Mouse (Mus musculus): ENCODE measurements around the gene 4933406M09Rik. TPM values are rescaled to one million over a fixed set of nuclear protein-coding genes. Genes with fewer than 3 reads are reported as not detected.
A peak's percentile ranks its signal among the peaks of the same experiment; 100 is the strongest.

4933406M09Rik gene
- polyA plus RNA-seq, 1 experiment from 2014 or later, result not detected

GRCm38 (mm10) chr1:134414501-134415167 lies 28.9 kb downstream of the 4933406M09Rik start:
- 15% methylated on average over 11 of the region's 11 CpGs for WGBS
- H3K9me3 ChIP-seq (replicated peaks), result no peaks in the 10 kb centered on the region
- peaks cover under 1% of the 10 kb centered on the region; the same call in 1 of the 2 replicates for H3K36me3 ChIP-seq
- H3K9ac ChIP-seq (replicated peaks), result peak overlapping the region; percentile 43
- ATAC-seq (ENCODE audit: low FRiP score), result peak; percentile 13; the same call in 1 of the 2 replicates
- peak overlapping the region; percentile 75 for H3K4me2 ChIP-seq
- H3K4me1 ChIP-seq, result peaks cover 44% of the 10 kb centered on the region
- no peaks in the 10 kb centered on the region for H3K27me3 ChIP-seq (replicated peaks)
- peak overlapping the region; percentile 74 for H3K4me3 ChIP-seq (replicated peaks)
- peak overlapping the region; percentile 96 for H3K27ac ChIP-seq (replicated peaks)

- H3K9ac ChIP-seq (replicated peaks), result peak within 1 kb of the TSS; percentile 85
- peak within 1 kb of the TSS; percentile 96 for H3K27ac ChIP-seq (replicated peaks)
- H3K9me3 ChIP-seq (replicated peaks), result no peaks in the 10 kb centered on the region
- H3K4me1 ChIP-seq, result peaks cover 50% of the 10 kb centered on the region
- peak within 1 kb of the TSS; percentile 75 for H3K4me2 ChIP-seq
- H3K36me3 ChIP-seq, result no peaks in the 10 kb centered on the region
- no peaks in the 10 kb centered on the region for H3K27me3 ChIP-seq (replicated peaks)
- H3K4me3 ChIP-seq (replicated peaks), result peak within 1 kb of the TSS; percentile 74
- WGBS, result 0% methylated on average over 63 of the region's 77 CpGs
- peak; percentile 100 for ATAC-seq (ENCODE audit: low FRiP score)
Measured at GRCm38 (mm10) chr1:134415168-134415831, 29.6 kb downstream of the 4933406M09Rik start, which contains the start of gene Adipor1. Adipor1 (plus strand) TSS chr1:134415378.

- H3K27me3 ChIP-seq (replicated peaks), result no peaks in the 10 kb centered on the region
- H3K4me3 ChIP-seq (replicated peaks), result no peak overlapping the region
- H3K4me2 ChIP-seq, result no peak overlapping the region
- no peaks in the 10 kb centered on the region for H3K9me3 ChIP-seq (replicated peaks)
- 81% methylated on average over 2 of the region's 2 CpGs for WGBS
- H3K4me1 ChIP-seq, result peaks cover 63% of the 10 kb centered on the region
- H3K27ac ChIP-seq (replicated peaks), result peak overlapping the region; percentile 33; the same call in 1 of the 2 replicates
- no peaks in the 10 kb centered on the region for H3K36me3 ChIP-seq
- no peak for ATAC-seq (ENCODE audit: low FRiP score)
- H3K9ac ChIP-seq (replicated peaks), result no peak overlapping the region
Measured at GRCm38 (mm10) chr1:134418414-134418975, 32.8 kb downstream of the 4933406M09Rik start.

GRCm38 (mm10) chr1:134419176-134419575 lies 33.4 kb downstream of the 4933406M09Rik start:
- Histone ChIP-seq H3K4me1 (peaks cover 61% of the 10 kb centered on the region), H3K27ac (replicated peaks) (peak overlapping the region; percentile 37; the same call in 1 of the 2 replicates), H3K9me3 (replicated peaks) (no peaks in the 10 kb centered on the region)

GRCm38 (mm10) chr1:134419751-134420458 lies 34.2 kb downstream of the 4933406M09Rik start:
- H3K9me3 ChIP-seq (replicated peaks), result no peaks in the 10 kb centered on the region
- no peak overlapping the region for H3K9ac ChIP-seq (replicated peaks)
- peaks cover 54% of the 10 kb centered on the region for H3K4me1 ChIP-seq
- H3K27ac ChIP-seq (replicated peaks), result peak overlapping the region; percentile 37
- peaks cover 13% of the 10 kb centered on the region for H3K36me3 ChIP-seq
- no peaks in the 10 kb centered on the region for H3K27me3 ChIP-seq (replicated peaks)
- no peak for ATAC-seq (ENCODE audit: low FRiP score)
- 0 out of 2 replicates have a peak overlapping the region, but pooled peaks have one; percentile 2 for H3K4me2 ChIP-seq
- H3K4me3 ChIP-seq (replicated peaks), result no peak overlapping the region
- WGBS, result 21% methylated on average over 5 of the region's 5 CpGs

More at GRCm38 (mm10) chr1:134419176-134419575, 33.4 kb downstream of the 4933406M09Rik start:
- Histone ChIP-seq H3K4me2 (no peak overlapping the region), H3K36me3 (peaks cover 6% of the 10 kb centered on the region), H3K27me3 (replicated peaks) (no peaks in the 10 kb centered on the region), H3K4me3 (replicated peaks) (no peak overlapping the region), H3K9ac (replicated peaks) (no peak overlapping the region)
- 76% methylated on average over 1 of the region's 1 CpGs for WGBS
- ATAC-seq (ENCODE audit: low FRiP score), result no peak

GRCm38 (mm10) chr1:134423911-134424310 lies 38.2 kb downstream of the 4933406M09Rik start:
- Histone ChIP-seq H3K36me3 (peaks cover 53% of the 10 kb centered on the region), H3K4me3 (replicated peaks) (no peak overlapping the region), H3K9ac (replicated peaks) (no peak overlapping the region), H3K27ac (replicated peaks) (no peak overlapping the region), H3K4me2 (no peak overlapping the region), H3K4me1 (peaks cover 26% of the 10 kb centered on the region), H3K27me3 (replicated peaks) (no peaks in the 10 kb centered on the region), H3K9me3 (replicated peaks) (no peaks in the 10 kb centered on the region)
- ATAC-seq (ENCODE audit: low FRiP score), result no peak
- 81% methylated on average over 10 of the region's 10 CpGs for WGBS

GRCm38 (mm10) chr1:134426289-134426688 lies 40.5 kb downstream of the 4933406M09Rik start:
- Histone ChIP-seq H3K4me2 (no peak overlapping the region), H3K27ac (replicated peaks) (no peak overlapping the region), H3K4me1 (0 out of 2 replicates have a peak, but pooled peaks cover 3% of the 10 kb centered on the region), H3K36me3 (peaks cover 72% of the 10 kb centered on the region), H3K27me3 (replicated peaks) (no peaks in the 10 kb centered on the region), H3K9me3 (replicated peaks) (no peaks in the 10 kb centered on the region), H3K9ac (replicated peaks) (no peak overlapping the region), H3K4me3 (replicated peaks) (no peak overlapping the region)
- 88% methylated on average over 5 of the region's 5 CpGs for WGBS
- ATAC-seq (ENCODE audit: low FRiP score), result no peak

- 88% methylated on average over 10 of the region's 10 CpGs for WGBS
- Histone ChIP-seq H3K27ac (replicated peaks) (no peak overlapping the region), H3K4me1 (no peaks in the 10 kb centered on the region), H3K4me3 (replicated peaks) (no peak overlapping the region), H3K9me3 (replicated peaks) (no peaks in the 10 kb centered on the region), H3K4me2 (no peak overlapping the region), H3K36me3 (peaks cover 54% of the 10 kb centered on the region), H3K27me3 (replicated peaks) (no peaks in the 10 kb centered on the region), H3K9ac (replicated peaks) (no peak overlapping the region)
- ATAC-seq (ENCODE audit: low FRiP score), result no peak
Measured at GRCm38 (mm10) chr1:134433002-134433401, 47.3 kb downstream of the 4933406M09Rik start.

- no peak overlapping the region for H3K9ac ChIP-seq (replicated peaks)
- H3K4me2 ChIP-seq, result no peak overlapping the region
- no peak overlapping the region for H3K4me3 ChIP-seq (replicated peaks)
- no peak for ATAC-seq (ENCODE audit: low FRiP score)
- H3K4me1 ChIP-seq, result no peaks in the 10 kb centered on the region
- 87% methylated on average over 4 of the region's 4 CpGs for WGBS
- H3K9me3 ChIP-seq (replicated peaks), result no peaks in the 10 kb centered on the region
- H3K36me3 ChIP-seq, result peaks cover 49% of the 10 kb centered on the region
- no peak overlapping the region for H3K27ac ChIP-seq (replicated peaks)
- H3K27me3 ChIP-seq (replicated peaks), result no peaks in the 10 kb centered on the region
Measured at GRCm38 (mm10) chr1:134433473-134433872, 47.7 kb downstream of the 4933406M09Rik start.

GRCm38 (mm10) chr1:134435414-134435813 lies 49.7 kb downstream of the 4933406M09Rik start:
- Histone ChIP-seq H3K9me3 (replicated peaks) (no peaks in the 10 kb centered on the region), H3K27me3 (replicated peaks) (no peaks in the 10 kb centered on the region), H3K4me3 (replicated peaks) (no peak overlapping the region), H3K9ac (replicated peaks) (no peak overlapping the region), H3K4me1 (no peaks in the 10 kb centered on the region), H3K36me3 (peaks cover 34% of the 10 kb centered on the region), H3K27ac (replicated peaks) (no peak overlapping the region), H3K4me2 (no peak overlapping the region)
- 39% methylated on average over 4 of the region's 4 CpGs for WGBS
- ATAC-seq (ENCODE audit: low FRiP score), result no peak

- Histone ChIP-seq H3K27me3 (replicated peaks) (no peaks in the 10 kb centered on the region), H3K27ac (replicated peaks) (no peak overlapping the region), H3K9ac (replicated peaks) (no peak overlapping the region), H3K4me3 (replicated peaks) (no peak overlapping the region), H3K4me1 (no peaks in the 10 kb centered on the region), H3K36me3 (no peaks in the 10 kb centered on the region), H3K9me3 (replicated peaks) (no peaks in the 10 kb centered on the region), H3K4me2 (no peak overlapping the region)
- 96% methylated on average over 6 of the region's 6 CpGs for WGBS
- no peak for ATAC-seq (ENCODE audit: low FRiP score)
Measured at GRCm38 (mm10) chr1:134440437-134440836, 54.7 kb downstream of the 4933406M09Rik start.

Data from neural tube, embryonic 15.5 days (tissue).